Mouse (Mus musculus): ENCODE measurements around the gene Gm44805.
A peak's percentile ranks its signal among the peaks of the same experiment; 100 is the strongest.

The Gm44805 gene

DNA sequence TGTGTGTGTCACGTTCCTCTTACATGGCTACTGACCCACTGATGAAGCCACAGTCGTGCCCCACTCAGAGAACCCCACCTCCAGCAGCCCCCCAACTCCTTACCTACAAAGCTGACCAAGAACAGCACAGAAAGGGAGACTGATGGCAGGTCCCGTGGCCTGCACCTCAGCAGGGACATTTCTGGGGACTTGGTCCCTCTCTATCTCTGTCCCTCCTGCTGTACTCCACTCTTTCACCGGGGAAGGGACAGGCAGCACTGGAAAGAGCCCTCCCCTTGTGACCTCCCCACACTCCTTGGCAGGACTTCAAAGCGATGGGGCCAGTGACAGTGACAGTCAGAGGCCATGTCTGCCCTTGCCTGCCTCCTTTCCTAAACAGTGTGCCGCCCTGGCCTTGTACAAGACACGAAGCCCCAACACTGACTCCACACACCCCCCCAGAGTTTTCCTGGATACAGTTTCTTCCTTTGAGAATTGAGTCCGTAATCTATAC is at the start of gene Gm44805, which contains the start of gene Apoc4:
Gene Gm44805, minus strand, starts transcription at position 222 of the 493 bp plus-strand sequence.
Gene Apoc4, minus strand, starts transcription at position 278 of the 493 bp plus-strand sequence.
- no peak for DNase-seq (ENCODE audit: extremely low spot score, low spot score)

DNA sequence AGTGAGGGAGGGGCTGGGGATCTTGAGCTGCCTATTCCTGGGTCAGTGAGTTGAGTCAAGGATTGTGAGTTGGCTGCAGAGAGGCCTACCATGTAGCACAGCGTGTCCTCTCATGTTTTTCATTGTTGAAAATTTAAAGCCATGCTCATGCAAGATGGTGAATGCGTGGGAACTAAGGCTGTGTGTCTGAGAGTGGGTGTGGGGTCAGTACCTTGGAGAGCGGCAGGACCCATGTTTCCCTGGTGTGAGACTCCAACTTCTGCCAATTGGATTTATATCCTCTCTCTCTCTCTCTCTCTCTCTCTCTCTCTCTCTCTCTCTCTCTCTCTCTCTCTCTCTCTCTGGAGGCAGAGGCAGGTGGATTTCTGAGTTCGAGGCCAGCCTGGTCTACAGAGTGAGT is 45.3 kb upstream of the Gm44805 start:
- DNase-seq (ENCODE audit: extremely low spot score, low spot score): no peak

DNA sequence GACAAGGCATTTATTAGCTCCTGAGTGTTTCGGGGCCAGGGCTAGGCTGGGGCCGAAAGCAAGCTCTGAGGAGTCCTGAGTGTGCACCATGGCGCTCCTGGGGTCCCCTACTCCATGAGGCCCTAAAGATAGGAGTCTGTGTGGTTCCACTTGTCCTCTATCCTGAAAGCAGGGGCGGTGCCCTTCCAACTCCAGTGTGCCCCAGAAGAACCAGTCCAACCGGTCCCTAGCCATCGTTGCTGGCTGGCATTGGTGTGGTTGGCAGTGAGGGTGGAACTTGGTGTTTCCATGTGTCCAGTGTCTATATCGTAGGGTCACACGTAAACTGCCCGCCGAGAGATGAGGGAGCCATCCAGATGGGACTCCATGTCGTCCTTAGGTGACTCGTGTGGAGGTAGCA is 42.9 kb upstream of the Gm44805 start:
- no peak for DNase-seq (ENCODE audit: extremely low spot score, low spot score)

DNA sequence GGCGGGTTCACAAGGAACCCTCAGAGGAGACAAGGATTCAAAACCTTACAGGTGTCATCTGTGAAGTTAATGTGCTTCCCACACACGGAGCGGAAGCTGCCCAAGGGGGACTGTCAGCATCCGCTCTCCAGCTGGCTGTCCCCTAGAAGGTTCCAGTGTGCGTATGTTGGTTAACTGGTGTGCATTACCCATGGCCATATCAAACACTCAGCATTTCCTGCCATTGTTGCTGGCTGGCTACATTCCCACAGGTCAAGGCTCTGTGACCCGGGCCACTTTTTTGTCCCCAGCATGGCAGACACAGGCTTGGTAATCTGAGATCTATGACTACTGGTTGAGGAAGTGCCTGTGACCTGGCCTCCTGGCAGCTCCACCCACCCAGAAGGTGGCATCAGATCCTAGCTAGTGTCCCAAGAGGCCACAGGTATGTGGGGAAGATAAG is 41.6 kb upstream of the Gm44805 start:
- DNase-seq (ENCODE audit: extremely low spot score, low spot score): no peak

DNA sequence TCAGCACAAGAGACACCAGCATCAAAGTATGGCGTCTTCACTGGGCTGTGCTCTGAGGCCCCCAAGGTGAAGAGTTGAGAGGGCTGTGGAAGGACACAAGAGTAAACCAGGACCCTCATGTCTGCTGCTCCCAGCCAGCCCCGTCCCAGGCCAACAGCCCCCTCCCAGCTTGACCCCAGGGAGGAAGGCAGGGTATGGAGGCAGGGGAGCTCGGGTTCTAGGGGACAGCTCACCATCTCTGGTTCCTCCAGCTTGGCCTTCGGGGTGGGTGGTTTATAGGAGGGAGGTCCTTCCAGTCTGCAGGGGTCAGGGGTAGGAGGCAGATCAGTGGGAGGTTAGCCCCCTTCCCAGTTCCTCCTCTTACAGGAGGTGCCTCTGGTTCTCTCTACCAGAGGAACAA is 38.0 kb upstream of the Gm44805 start:
- DNase-seq (ENCODE audit: extremely low spot score, low spot score): no peak

DNA sequence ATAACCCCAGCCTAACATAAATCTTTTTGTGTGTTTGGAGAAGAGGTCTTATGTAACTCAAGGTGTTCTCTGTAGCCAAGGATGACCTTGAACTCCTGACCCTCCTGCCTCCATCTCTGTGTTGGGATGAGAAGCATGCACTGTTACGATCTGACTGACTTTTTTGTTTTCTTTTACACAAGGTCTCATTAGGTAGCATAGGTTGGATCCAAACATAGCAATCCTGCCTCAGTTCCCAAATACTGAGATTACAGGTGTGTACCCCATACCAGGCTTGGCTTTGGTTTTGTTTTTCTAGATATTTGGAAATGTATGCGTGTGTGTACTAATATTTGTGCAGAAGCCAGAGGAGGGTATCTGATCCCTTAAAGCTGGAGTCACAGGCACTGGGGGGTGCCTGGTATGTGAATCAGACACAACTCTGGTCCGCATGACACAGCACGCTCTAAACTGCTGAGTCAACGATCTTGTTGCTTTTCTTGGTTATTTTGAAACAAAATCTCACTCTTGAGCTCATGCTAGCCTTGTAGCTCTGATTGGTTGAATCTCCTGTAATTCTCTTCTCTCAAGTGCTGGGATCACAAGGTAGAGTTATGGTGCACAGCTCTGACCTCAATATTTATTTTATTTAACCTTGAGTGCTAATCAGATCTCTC is 37.2 kb upstream of the Gm44805 start:
- no peak for DNase-seq (ENCODE audit: extremely low spot score, low spot score)

DNA sequence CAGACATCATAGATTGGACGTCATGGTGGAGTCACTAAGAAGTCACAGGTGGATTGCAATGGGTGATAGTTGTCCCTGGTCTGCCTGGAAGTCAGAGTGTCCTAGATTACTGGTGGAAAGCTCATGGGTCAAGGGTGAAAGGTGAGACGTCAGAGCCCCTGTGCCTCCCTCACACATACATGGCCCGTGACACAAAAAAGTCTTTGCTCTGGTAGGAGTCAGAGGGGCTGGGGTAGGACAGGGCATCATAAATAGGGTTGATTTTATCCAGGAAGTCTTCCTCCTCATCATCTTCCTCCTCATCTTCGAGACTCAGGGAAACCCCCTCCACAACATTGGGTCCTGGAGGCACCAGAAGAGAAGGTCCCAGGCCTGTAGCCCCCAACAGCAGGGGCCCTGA is 36.1 kb upstream of the Gm44805 start:
- DNase-seq (ENCODE audit: extremely low spot score, low spot score): no peak

DNA sequence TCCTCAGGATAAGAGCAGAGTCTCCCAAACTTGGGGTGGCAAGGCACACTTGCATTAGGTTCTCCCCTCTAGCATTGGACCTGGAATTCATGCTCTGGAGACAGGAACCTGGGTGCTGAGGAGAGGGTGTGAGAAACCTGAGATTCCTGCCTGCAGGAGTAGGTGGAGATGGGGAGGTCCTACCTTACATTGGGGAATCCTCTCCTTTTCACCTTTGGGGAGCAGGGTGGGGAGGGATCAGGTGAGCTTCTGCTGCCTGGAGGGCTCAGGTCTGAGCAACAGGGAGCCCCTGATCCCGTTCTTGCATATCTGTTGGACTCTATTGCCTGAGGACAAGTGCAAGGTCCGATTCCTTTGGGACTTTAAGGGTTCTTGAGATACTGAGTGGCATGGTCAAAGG is 35.6 kb upstream of the Gm44805 start:
- DNase-seq (ENCODE audit: extremely low spot score, low spot score): no peak

DNA sequence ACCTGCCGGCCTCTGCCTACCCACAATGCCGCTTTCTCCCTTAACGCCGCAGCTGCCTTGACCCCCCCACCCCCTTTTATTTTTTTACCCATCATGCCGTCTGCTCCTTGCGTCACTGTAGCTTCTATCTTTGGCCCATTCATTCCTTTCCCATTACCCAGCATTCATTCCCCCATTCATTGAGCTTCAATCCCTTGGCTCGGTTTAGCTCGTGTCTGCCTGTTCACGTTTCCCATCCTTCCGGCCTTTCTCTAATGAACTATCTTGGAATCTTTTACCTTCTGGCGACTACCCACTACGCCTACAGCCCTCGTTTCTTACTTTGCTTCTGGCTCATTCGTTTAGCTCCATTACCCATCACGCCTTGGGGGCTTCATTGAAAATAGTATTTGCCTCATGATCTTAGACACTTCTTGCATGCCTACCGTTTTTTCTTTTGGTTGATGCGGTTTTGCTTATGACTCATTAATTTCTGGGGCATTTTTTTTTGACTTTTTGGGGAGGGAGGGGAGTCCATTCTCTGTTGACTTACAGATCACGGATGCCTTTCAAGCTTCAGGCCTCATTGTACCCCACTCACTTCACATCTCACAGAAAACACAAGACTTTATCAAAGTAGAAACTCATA is 34.9 kb upstream of the Gm44805 start:
- no peak for DNase-seq (ENCODE audit: extremely low spot score, low spot score)

DNA sequence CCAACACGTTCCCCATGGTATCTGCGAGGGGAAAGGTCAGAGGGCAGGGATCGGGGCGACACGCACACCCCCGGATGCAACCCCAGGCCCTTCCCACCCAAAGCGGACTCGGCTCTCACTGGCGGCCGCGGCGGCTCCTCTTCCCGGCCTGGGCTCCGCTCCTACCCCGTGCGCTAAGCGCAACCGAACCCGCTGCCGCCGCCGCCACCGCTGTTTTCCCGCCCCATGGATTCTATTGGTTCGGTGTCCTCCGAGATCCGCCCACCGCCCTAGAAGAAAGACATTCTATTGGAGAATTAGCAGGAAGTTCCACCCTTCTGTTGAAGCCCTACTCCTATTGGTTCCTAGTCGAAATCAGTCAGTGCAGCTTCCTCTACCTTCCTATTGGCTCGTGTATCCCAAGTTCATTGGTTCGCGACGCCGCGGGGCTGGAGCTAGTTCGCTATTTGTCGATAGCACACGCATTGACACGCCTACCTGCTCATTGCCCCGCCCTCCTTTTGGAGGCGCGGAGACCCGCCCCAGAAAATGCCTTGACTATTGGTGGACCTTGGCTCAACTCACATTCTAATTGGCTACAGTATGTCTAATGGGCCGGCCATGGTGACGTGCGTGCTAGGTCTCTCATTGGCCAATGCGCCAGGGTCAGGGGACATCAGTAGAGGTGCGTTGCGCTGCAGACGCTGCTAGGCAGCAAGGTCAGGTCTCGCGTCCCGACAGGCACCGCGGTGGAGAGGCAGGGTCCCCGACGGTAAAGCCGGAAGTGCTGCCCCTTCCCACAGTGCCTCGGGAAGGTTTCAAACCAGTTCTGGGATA is 34.2 kb upstream of the Gm44805 start, which contains the start of gene Tomm40:
Gene Tomm40, minus strand, starts transcription at position 200 of the 816 bp plus-strand sequence.
- peak; percentile 96 for DNase-seq (ENCODE audit: extremely low spot score, low spot score)

DNA sequence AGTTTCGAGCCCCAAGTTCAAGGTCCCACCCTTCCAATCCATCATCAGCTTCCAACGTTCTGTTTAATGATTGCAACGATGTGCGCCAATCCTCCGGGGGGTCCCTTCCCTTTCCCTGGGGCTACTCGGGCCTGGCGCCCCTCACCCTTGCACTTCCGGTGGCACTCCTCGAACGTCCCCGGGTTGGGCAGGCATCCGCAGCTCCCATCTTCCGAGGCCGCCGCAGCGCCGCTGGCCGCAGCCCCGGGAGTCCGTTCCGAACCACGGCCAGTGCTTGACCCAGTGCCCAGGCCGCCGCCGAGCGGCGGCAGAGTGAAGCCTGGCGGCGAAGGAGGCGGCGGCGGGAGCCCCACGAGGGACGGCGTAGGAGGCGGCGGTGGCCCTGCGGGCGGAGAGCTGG is 33.6 kb upstream of the Gm44805 start:
- DNase-seq (ENCODE audit: extremely low spot score, low spot score): no peak

DNA sequence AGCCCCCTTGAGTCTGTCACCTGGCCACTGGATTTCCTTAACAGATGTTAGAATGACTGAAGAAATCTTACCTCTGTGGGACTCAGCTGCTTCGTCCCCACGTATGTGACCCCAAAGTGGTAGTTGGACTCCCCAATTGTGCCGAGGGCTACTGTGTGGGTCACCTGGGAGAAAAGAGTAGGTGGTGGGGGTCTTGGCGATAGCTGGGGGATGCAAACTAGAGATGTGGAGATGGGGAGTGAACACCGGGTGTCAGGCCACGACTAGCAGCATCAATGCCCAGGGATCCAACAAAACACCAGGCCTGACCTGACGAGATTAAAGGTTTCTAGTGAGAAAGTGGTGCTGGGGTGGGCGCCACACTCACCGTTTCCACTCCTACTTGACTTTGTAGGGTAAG is 32.4 kb upstream of the Gm44805 start:
- DNase-seq (ENCODE audit: extremely low spot score, low spot score): no peak

DNA sequence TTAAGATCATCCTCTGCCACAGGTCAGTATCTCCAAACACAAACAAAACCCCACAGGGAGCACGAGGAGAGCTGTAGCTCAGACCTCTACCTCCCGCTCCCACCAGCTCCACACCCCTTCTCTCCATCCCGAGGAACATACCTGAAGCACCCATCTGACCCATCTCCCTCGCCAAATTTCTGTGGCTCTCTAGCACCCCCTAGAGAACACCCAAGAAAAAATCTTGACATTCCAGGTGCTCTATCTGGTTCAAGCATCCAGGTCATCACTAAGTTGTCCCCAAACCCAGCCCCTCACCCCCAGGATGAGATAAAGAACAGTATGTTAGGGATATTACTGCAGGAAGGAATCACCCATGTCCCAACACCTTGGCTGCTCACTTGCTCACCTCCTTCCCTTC is 32.0 kb upstream of the Gm44805 start:
- no peak for DNase-seq (ENCODE audit: extremely low spot score, low spot score)

DNA sequence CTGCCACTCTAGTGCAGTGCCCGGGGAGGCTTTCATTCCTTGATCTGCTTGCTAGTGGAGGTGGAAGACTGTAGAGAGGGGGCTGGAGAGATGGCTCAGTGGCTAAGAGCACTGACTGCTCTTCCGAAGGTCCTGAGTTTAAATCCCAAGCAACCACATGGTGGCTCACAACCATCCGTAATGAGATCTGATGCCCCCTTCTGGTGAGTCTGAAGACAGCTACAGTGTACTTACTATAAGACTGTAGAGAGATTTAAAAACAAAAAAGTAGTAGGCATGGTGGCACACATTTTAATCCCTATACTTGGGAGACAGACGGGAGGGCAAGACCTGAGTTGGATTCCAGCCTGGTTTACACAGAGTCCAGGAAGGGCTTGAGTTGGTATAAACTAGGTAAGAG is 31.2 kb upstream of the Gm44805 start:
- DNase-seq (ENCODE audit: extremely low spot score, low spot score): no peak

DNA sequence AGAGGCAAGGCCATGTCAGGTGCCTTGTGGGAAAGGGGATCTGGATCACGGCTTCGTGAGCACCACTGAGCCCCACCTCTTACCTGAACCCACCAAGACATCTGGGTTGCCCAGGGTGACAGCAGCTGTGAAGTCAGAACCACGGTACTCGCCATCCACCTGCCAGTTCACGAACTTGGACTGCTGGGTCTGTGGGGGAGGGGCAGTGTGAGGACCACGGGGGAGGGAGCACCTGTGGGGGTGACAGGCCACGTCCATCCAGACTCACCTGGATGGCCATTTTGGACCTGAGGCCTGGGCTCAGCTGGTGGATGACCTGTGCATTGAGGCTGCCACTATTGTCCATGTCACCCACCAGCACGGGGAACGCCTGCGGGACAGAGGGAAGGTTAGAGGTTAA is 29.4 kb upstream of the Gm44805 start:
- no peak for DNase-seq (ENCODE audit: extremely low spot score, low spot score)

DNA sequence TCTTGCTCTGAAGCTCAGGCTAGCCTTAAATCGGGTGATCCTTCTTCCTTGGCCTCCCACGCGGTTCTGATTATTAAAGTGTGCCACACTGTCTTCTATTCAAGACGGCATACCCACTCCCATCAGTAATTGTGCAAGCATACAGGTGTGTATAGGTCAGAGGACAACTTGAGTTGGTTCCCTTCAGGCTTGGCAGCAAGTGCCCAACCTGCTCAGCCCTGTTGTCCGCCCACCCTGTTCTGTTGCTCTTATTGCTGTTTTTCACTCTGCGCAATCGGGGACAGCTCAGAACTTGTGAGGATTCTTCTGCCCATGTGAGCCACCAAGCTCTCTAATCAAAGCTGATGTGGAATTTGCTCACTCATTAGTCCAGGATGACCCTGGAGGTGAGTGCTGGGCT is 24.0 kb upstream of the Gm44805 start:
- no peak for DNase-seq (ENCODE audit: extremely low spot score, low spot score)

DNA sequence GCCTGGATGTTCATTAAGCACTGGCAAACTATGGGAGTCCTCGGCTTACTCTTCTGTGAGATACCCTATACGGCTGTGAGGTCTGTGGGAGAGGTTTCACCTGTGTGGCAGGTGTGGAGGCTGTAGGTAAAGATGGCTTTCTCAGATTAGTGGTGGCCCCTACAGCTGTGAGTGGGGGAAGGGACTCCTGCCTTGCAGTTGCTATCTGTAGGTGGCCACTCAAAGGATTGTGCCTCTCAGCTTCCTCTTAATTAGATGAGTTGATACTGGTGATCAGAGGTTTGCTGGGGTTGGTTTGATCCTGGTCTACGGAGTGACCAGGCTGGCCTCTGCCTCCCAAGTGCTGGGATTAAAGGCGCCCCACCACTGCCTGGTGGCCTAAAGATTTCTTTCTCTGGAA is 23.3 kb upstream of the Gm44805 start:
- no peak for DNase-seq (ENCODE audit: extremely low spot score, low spot score)

DNA sequence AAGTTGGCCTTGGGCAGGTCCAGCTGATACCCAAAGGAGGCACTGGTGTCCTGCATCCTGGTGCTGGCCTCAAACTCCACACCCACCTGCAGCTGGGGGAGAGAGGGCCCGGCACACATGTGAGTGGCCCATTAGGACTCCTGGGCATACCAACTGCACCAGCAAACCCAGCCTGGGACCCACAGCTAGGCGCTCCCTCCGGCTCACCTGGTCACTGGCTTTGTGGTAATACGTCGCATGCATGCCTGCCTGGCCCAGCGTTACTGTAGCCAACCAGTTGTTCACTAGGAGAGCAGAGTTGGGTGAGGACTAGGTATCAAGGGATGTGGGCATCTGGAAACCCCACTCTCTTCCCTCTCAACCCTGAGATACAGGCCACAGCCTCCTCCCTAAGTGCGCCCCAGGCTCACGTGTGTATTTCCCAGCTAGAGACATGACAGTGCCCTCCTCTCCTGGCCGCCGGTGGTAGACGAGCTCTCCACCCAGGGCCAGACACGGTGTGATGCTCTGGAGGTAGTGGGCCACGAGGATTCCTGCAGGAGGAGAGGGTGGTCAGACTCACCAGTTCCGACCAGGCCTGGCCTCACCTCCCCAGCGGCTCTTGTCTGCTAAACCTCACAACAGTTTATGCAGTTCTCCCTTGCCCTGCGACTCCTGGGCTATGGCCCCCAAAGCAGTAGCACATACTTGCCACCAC is 21.8 kb upstream of the Gm44805 start:
- no peak for DNase-seq (ENCODE audit: extremely low spot score, low spot score)

DNA sequence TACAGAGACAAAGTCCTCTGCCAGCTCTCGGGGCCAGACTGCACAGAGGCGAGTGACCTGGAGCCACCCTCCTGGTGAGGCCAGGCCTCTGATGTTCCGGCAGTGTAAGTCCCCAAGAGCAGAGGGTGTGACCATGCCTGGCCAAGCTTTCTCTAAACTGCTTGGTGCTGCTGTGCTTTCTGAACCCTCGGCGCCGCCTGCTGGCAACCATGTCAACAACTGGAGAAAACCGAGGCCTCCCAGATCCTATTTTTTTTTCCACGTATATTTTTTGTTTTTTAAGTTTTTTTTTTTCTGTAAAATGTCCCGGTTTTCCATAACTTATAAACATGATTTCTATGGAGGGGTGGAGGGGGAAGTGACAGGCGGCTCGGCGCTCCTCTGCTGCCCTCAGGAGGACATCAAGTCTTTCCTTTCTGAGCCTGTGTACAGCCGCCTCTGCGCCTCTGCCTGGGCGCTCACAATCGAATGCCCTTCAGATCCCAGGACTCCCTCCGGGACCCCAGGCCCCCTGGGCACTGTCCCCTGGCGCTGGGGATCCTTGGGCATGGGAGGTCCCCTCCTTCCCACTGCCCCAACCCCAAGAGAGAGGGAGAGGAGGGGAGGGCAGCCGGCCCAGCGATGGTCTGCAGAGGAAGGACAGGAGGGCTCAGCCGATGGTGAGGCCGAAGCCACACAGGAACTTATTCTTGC is 20.0 kb upstream of the Gm44805 start:
- peak; percentile 51 for DNase-seq (ENCODE audit: extremely low spot score, low spot score)

DNA sequence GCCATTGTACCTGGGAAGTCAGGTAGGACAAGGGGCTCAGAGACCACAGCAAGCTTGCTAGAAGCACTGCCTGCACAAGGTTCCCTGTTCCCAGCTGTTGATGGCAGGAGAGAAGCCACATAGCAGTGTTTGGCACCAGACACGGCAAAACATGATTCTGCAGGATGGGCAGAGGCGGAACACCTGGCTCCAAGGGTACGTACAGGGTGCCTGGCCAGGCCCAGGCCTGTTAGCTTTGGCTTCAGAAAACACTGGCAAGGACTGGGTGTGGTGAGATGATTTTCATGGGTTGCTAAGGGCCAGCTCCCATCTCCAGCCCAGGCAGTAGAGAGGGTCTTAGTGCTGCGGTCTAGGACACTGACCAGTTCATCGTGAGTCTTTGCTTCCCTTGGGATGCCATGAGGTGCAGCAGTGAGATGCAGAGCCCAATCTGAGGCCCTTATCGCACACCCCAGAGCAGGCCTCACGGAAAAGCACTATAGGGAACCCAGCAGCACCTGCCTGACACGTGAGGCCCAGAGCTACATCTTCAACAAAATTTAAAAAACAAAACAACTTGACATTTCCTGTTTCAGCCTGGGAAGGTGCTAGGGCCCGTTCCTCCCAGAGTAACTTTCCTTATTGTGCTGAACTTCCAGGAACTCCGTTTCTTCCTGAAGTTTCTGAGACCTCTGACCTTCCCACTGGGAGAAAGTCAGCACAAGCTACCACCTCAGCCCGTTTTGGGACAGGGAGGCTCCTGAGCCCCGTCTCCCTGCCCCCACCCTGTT is 19.3 kb upstream of the Gm44805 start:
- DNase-seq (ENCODE audit: extremely low spot score, low spot score): no peak
